Mouse (Mus musculus) liver, embryonic 14.5 days (tissue): ENCODE data around the gene Usb1.

Source experiments
- CTCF ChIP-seq: IDR thresholded peaks from 2 replicates; pipeline ENCODE4 v1.5.1; 2016; ENCODE audit warnings: antibody characterized with exemption, low read depth, control low read depth
- EP300 ChIP-seq: IDR thresholded peaks from 2 replicates; pipeline ENCODE4 v1.6.1; 2016; ENCODE audit warnings: antibody characterized with exemption, low read depth

DNA sequence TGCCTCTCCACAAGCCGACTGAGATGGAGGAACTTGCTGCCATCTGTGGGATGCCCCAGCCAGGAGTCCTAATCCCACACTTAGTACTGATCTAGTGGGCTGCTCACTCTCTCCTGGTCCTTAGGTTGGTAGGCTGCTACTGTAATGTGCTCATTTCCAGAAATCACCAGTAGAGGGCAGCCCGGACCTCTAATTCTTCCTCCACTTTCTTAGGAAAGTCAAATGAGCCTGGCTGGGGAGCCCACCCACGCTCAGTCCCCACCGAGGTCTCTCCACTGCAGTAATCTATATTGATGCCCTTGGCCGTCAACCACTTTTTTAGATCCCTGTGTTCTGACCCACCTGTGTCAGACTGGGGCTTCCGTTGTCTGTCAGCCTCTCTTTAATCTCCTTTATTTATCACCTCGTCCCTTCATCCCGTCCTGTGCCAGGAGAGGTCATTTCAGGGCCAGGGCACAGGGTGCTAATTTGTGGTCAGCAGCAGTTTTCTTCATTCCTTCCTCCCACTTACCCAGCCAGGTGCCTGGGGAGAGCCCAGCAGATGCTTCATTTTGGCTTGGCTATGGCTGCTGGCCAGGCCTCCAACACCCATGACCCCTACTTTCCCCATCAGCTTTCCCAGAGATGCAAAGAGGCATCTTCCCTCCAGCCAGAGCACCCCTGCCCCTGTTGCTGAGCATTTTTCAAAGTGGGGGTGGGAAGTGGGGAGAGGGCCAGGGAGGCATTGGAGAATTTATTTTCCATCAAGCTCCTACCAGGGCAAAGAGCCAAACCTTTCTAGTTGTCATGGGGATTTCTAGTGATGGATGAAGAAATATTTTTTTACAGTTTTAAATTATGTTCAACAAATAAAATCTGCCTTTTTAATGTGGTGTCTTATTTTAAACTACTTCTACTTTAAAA, 14.8 kb downstream of the Usb1 start:
- TF ChIP-seq CTCF: peak; percentile 69
- TF ChIP-seq EP300: no peak
